Mouse (Mus musculus): ENCODE results near the gene Pi4kb.
"Not testable (repeated sequence)": the region's sequence is repeated elsewhere in the genome, so short reads cannot be mapped to it uniquely, and the experiment has no call there.

Gene Pi4kb

DNA sequence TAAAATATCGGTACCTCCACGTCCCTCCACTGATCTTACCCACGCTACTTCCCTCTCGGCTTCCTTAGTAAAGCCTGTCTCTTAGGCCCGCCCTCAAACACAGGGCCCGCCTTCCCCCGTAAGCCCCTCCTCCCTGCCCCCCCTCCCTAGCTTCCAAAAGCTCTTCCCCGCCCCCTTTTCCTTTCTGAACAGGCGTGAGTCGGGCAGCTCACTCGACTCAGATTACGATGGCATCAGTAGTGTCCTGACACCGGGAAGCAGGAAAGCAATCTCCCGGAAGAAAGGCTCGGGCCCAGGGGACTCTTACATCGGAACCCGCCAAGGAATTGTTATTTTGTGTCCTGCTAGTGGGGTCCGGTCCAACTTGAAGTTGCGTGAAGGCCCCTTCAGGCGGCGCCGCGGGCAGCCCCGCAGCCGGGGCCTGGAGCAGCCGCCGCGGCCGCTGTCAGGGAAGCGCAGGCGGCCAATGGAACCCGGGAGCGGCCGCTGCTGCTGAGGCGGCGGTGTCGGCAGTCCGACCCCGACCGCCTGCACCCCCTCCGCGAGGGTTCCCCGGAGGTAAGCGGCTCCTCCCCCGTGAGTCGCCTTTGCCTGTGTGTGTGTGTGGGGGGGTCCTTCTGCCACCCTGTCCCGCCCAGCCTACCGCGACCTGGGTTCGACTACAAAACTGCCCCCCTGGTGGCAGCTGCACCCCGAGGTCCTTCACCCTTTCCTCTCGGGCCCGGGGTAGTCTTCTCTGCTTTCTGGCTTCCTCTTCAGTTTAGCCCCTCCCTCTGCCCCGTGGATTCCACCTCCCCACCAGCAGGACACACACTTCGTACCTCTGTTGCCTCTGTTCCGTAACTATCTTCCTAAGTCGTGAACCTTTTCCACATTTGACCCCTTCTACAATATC, at the start of gene Pi4kb:
Gene Pi4kb (plus strand): TSS at position 204 of the 895 bp plus-strand sequence.
- DNase-seq (ENCODE audit: low read depth), result peak; percentile 93

DNA sequence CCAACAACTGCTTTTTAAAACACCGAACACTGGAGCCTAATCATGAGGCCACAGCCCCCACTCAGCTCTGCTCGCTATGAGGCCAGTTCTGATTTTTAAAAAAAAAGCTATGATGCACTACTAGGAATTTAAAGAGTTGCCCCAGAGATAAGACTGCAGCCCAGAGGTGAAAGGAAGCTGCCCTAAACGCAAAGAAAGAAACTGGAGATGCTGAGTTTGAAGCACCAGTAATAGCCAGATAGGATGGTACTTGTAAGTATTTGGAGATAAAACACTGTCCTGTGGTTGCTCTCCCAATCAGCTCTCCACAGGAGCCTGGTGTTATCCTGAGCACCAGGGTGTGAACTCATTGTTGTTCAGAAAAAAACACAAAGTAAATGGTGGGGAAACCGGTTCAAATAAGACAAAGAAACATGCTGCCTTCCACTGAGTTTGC, 48.2 kb upstream of the Pi4kb start:
- not testable (repeated sequence) for DNase-seq (ENCODE audit: low read depth)

DNA sequence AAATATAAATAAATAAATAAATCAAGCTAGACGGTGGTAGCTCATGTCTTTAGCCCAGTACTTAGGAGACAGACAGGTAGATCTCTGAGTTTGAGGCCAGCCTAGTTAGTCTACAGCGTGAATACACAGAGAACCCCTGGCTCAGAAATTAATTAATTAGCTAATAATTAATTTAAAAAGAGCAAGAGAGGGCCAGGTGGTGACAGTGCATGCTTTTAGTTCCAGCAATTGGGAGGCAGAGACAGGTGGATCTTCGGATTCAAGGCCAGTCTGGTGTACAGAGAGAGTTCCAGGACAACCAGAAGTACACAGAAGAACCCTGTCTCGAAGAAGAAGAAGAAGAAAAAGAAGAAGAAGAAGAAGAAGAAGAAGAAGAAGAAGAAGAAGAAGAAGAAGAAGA, 45.6 kb upstream of the Pi4kb start:
- DNase-seq (ENCODE audit: low read depth), result not testable (repeated sequence)

DNA sequence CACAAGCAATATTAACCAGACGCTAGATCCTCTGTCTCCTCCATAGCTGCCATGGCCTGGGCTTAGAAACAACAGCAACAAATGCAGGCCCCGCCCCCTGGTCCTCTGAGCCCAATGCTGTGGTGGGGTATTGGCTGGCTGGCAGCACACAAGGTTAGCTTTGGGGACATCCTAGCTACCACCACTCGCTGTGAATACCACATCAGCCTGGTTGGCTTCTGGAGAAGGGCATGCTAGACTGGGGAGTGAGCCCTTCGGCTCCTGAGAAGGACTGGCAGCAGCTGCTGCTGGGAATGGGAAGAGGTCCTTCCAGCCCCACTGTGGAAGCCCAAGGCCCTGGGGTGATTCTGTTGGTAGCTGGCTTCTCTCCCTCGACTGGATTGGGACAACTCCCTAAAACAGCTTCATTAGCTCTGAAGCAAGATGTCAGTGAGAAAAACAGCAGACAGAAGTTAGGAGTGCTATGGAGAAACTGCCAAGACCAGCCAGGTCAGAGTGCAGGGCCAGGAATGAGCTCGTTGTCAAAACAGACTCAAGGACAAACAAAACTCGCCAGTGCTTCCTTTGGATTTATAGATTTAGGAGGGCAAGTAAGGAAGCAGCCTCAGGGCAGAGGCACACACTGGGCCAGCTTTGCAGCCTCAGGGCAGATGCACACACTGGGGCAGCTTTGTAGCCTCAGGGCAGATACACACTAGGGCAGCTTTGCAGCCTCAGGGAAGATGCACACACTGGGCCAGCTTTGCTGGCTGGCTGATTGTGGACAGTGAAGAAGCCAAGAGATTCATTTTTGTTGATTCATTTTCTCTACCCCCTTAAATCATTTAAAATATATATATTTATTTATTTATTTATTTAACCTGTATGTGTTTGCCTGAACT, 43.9 kb upstream of the Pi4kb start:
- DNase-seq (ENCODE audit: low read depth), result not testable (repeated sequence)

DNA sequence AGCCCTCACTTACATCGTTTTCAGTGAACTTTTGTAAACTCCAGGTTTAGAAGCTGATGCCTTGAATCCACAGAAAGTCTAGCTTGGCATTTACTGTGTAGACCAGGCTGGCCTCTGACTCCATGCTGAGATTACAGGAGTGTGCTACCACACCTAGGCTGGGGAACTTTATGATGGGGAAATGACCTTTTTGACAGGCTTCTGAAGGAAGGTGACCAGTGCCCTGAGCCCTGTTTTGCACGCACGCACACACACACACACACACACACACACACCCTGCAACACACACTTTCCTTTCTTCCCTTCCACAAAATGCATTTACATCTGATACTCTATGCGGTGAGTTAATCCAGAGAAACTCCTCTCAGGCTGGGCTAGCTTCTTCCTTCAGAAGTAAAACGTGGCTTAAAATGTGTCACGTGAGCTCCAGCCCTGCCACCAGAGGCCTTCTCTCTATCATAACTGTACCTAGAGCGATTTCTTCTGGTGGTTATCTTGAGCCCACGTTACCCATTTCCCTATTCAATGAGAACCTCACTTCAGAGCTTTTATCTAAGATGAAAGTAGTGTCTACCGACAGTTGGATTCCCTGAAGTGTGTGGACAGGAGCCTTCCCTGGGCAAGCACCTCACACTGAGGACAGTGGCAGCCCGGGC, 43.0 kb upstream of the Pi4kb start:
- DNase-seq (ENCODE audit: low read depth), result not testable (repeated sequence)

DNA sequence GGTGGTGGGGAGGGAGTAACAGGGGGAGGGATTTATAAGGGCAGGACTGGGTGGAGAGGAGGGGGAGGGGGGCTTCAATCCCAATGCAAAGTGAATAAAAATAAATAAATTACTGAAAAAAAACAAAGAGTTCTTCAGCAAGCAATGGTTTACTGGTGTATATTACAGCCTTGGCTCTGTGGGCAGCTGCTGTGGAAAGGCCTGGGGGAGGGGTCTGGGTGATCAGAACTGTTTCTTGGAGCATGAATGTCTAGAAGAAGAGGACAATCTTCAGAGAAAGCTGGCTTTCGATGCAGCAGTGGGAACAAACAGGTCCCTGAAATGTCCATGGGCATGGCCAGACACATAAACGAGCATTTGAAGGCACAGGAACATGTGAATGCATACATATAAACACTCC, 42.3 kb upstream of the Pi4kb start:
- not testable (repeated sequence) for DNase-seq (ENCODE audit: low read depth)

DNA sequence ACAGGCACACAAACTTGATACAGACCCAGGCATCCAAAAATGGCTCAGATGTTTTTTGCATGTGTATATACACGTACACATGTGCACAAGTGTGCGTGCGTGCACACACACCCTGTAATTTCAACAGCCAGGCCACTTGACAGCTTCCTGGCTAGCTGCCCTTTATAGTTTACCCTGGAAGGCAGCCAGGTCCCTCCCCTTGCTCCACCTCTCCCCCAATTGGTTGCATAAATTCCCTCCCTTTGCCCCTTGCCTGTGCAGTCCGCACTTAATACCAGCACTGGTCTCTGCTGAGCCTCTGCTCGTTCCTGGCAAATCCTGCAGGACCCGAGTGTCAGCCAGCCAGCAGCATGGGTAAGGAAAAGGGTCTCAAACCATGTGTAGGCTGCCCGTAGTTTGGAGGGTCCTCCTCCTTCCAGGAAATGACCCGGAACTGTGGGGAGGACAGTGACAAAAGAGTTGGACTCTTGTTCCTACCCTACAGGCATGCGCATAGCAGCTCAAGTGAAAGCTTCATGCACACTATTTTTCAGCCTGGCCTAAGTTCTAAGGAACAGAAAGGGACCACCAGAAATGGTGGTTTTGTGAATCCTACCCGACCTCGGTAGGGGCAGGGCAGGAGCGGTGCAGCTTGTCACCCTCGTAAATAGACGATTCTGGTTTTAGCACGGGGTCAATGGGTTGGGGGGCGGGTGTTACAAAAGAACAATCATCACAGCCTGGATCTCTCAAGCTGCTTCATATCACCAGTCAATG, 41.5 kb upstream of the Pi4kb start, which contains the start of gene Selenbp1:
Gene Selenbp1 (plus strand): TSS at position 248 of the 756 bp plus-strand sequence.
- no peak for DNase-seq (ENCODE audit: low read depth)

DNA sequence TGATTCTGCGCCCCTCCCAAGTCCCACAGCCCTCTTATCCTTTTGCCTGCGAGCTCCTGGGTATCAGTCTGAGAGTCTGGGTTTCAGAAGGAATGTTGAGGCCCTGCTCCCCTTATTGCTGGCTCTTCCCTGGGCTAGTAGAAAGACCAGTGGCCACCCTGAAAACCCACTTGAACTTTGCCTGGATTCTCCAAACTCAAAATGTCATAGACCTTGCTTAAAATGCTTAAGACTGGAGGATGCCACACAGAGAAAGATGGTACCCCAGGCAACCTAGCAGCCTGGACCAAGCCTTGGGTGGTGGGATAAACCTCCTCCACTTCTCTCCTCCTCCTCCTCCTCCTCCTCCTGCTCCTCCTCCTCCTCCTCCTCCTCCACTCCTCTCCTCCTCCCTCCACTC, 40.9 kb upstream of the Pi4kb start:
- DNase-seq (ENCODE audit: low read depth), result not testable (repeated sequence)

DNA sequence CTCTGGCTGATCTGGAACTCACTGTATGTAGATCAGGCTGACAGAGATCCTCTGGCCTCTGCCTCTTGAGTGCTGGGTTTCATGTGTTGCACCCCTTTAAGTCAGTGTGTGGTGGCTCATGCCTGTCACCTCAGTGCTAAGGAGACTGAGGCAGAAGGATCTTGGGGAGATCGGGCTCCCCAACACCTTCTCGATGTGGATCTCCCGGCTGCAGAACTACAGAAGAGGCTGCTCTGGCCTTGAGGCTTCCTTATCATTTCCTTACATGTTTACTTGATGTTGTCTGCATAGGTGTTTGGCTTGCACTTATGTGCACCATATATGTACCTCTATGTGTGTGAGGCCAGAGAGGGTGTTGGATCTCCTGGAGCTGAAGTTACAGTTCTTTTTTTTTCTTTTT, 40.0 kb upstream of the Pi4kb start:
- not testable (repeated sequence) for DNase-seq (ENCODE audit: low read depth)

DNA sequence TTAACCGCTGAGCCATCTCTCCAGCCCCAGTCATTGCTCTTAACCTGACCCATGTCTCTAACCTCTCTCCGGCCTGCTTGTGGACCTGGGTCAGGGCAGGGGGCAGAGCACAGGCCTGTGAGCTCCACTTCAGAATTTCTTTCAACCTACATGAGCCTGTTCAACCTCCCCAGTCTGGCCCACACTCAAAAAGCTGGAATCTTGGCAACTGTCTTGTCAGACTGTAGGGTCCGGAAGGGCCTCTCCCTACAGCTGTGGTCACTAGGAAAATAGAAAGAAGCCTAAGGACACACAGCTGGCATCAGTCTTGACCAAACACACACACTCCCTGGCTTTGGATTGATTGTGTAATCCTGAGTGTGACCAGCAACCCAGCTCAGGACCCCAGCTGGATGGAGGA, 39.2 kb upstream of the Pi4kb start:
- DNase-seq (ENCODE audit: low read depth), result not testable (repeated sequence)

DNA sequence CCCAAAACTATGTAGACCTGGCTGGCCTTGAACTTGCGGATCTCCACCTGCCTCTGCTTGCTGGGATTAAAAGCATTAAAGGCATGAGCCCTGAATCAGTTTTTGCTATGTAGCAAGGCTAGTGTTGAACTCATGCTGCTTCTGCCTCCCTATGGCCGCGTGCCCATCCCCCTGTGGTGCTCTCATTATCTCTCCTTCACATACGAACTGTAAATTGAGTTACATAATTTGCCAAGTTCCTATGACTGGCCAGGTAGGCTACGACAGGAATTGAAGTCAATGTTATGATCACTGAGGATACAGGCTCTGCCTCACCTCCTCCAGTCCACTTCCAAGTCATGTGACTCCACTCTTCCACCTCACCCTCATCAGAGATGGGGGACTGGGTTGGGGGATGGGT, 38.4 kb upstream of the Pi4kb start:
- not testable (repeated sequence) for DNase-seq (ENCODE audit: low read depth)

DNA sequence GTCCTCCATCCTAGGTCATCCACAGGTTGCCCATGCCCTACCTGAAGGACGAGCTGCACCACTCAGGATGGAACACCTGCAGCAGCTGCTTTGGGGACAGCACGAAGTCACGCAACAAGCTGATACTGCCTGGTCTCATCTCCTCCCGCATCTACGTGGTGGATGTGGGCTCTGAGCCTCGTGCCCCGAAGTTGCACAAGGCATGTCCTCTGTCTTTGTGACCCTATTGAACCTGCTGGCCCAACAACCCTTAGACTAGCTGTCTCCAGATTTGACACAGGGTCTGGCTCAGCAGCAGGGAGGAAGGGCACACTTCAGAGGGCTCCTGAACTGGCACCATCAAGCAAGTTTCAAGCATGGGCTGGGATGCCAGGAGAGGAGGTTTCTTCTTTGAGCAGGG, 37.3 kb upstream of the Pi4kb start:
- not testable (repeated sequence) for DNase-seq (ENCODE audit: low read depth)

DNA sequence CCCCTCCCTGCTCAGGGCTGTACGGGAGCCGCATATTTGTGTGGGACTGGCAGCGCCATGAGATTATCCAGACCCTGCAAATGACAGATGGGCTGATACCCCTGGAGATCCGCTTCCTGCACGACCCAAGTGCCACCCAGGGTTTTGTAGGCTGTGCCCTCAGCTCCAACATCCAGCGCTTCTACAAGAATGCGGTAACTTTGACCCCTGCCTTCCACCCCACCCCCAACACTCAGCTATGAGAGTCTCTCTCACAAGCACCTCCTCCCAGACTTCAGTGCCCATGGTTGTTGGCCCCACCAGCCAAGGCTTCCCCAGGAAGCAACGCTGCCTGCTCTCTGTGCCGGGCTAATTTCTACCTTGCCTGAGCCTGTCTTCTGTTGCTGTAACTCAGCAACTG, 34.5 kb upstream of the Pi4kb start:
- DNase-seq (ENCODE audit: low read depth), result not testable (repeated sequence)

DNA sequence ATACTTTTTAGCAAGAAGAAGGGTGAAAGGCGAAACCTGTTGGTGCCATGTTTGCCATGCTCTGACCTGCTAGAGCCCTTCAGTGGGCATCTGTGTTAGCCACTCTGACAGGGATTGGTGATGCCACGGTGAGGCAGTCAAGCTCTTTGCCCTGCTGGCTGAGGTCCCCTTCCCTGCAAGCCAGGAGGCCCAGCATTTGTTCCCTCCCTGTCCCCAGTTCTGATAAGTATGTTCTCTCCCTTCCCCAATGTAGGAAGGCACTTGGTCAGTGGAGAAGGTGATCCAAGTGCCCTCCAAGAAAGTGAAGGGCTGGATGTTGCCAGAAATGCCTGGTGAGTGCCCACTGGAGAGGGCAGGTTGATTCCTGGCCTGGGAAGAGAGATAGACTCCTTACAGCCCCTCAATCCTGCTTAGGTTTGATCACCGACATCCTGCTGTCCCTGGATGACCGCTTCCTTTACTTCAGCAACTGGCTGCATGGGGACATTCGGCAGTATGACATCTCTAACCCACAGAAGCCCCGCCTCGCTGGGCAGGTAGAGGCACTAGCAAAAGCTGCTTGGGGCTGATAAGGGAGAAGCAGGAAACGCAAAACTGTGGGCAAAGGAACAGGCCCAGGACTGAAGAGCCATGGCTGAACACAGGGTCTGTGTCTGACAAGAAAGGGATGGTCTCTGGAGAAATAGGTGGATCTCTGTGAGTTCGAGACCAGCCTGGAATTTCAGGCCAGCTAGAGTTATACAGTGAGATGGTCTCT, 32.1 kb upstream of the Pi4kb start:
- DNase-seq (ENCODE audit: low read depth), result not testable (repeated sequence)

DNA sequence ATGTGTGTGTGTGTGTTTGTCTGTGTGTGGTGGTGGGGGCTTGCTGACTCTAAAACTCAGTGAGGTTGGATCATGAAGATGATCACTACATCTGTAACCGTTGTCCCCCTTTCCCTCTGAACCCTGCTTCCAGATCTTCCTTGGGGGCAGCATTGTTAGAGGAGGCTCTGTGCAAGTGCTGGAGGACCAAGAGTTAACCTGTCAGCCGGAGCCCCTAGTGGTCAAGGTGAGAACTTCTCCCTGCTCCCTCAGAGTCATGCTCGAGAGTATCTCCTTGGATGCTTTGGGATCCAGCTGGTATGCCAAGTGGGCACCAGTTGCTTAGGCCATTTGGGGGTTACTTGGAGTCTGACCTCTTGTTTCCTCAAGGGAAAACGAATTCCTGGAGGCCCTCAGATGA, 30.8 kb upstream of the Pi4kb start:
- not testable (repeated sequence) for DNase-seq (ENCODE audit: low read depth)

DNA sequence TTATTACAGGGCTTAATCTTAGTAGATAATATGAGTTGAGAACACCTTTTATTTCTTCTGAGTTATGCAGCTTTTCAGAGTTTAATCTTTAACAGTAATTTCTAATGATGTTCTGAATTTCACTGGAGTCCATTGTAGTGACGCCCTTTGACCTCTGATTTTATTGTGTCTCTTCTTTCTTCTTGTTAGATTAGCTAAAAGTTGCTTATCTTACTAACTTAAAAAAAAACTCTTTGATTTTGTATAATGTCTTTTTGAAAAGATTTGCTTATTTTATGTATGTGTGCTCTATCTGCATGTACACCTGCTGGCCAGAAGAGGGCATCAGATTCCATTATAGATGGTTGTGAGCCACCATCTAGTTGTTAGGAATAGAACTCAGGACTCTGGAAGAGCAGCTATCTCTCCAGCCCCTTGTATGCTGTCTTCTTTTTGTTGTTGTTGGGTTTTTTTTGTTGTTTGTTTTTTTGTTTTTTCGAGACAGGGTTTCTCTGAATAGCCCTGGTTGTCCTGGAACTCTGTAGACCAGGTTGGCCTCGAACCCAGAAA, 26.4 kb upstream of the Pi4kb start:
- no peak for DNase-seq (ENCODE audit: low read depth)

DNA sequence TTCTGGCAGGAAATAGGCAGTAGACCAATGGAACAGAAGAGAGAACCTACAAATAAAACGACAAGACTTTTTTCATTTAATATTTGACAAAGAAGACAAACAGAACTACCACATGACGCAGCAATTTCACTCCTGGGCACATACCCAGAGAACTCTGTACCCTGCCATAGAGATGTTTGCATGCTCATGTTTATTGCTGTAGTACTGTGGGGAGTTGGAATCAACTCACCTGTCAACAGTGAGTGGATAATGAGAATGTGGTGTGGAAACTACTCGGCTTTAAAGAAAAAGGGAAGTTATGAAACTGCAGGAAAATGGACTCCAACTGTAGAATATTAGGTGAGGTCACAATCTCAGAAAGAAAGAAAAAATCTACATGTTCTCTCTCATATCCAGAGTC, 24.9 kb upstream of the Pi4kb start:
- no peak for DNase-seq (ENCODE audit: low read depth)

DNA sequence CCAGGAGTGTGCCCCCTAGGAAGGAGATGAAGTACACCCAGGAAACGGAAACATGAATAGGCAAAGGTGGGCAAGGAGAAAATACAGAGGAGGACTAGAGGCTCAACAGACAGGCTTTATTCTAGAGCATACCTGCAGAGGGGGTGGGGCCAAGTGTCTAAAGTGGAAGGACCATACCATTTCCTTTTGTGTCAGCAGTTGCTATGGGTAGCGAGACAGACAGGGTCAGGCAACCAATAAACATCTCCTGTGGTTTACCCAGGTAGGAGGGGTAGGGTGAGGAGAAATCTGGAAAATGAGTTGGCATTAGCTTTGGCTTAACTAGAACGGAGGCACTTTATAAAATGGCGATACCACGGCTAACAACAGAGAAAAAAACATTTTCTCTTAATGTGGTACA, 21.7 kb upstream of the Pi4kb start:
- DNase-seq (ENCODE audit: low read depth), result no peak

DNA sequence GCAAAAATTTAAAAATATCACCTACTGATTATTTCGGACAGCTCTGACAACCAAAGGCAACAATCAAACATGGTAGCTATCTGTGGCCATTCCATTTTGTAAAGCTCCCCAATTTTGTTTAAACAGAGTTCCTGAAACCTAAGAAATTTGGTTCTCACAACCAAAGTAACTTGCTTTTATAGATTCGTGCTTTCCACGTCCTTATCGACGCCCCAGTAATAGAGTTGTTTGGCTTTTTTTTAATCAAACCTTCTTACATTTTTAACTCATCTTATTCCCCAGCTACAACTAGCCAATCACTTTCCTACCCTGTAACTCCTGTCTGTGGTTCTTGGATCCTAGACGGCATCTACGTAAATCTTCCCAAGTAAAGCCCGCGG, 21.2 kb upstream of the Pi4kb start:
- DNase-seq (ENCODE audit: low read depth), result no peak

Data from c-Kit-positive CD71-negative TER-119-negative erythroid progenitor cells, embryonic 14.5 days (primary cell).